Mouse (Mus musculus): ENCODE measurements at regions not wholly inside any gene's neighbourhood (a gene's known extent, or its start where the extent isn't known, plus 50 kb on each side); places are given as distances from the start of the nearest gene placed in this dataset.

- Histone ChIP-seq H3K9me3 (ENCODE audit: control insufficient read depth, low read length) (no peaks in the 10 kb centered on the region), H3K9ac (ENCODE audit: low read depth, low read length) (no peak overlapping the region), H3K27ac (ENCODE audit: low read depth, low read length) (no peak overlapping the region), H3K36me3 (ENCODE audit: control insufficient read depth, insufficient read depth, low read length) (no peaks in the 10 kb centered on the region), H3K4me3 (ENCODE audit: low read depth, low read length) (no peak overlapping the region), H3K4me2 (no peak overlapping the region), H3K4me1 (replicated peaks; ENCODE audit: control insufficient read depth, insufficient read depth, low read length) (no peaks in the 10 kb centered on the region), H3K27me3 (replicated peaks; ENCODE audit: control insufficient read depth, insufficient read depth, low read length) (no peaks in the 10 kb centered on the region)
- WGBS, result 85% methylated on average over 3 of the region's 3 CpGs
- DNase-seq (ENCODE audit: low spot score), result no peak
- ATAC-seq (replicated peaks; ENCODE audit: low FRiP score), result no peak
Observed at GRCm38 (mm10) chr2:139044684-139045083, 449.0 kb upstream of the Sptlc3 start.

DNA sequence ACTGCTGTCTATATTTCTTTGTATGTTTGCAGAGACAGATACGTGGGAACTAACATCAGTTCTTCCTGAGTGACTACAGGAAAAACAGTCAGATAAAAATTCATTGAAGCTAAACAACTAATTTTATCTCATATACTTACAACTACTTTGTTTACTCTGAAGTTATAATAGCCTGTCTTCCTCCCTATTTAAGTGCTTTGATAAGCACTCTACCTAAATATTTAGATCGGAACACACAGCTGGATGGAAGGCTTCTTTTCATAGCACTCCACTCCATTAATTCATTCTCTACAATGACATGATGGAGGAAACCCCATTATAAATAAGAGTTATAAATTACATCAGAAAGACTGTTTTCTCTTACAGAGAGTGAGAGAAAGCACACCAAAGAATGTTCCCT lies 438.5 kb upstream of the Sptlc3 start:
- ATAC-seq (replicated peaks; ENCODE audit: low FRiP score) (no peak; the same call in 1 of the 2 replicates), DNase-seq (ENCODE audit: low spot score) (no peak)
- Histone ChIP-seq H3K9ac (ENCODE audit: low read depth, low read length) (no peak overlapping the region), H3K4me1 (replicated peaks; ENCODE audit: control insufficient read depth, insufficient read depth, low read length) (no peaks in the 10 kb centered on the region), H3K36me3 (ENCODE audit: control insufficient read depth, insufficient read depth, low read length) (no peaks in the 10 kb centered on the region), H3K27me3 (replicated peaks; ENCODE audit: control insufficient read depth, insufficient read depth, low read length) (no peaks in the 10 kb centered on the region), H3K4me3 (ENCODE audit: low read depth, low read length) (no peak overlapping the region), H3K4me2 (no peak overlapping the region), H3K9me3 (ENCODE audit: control insufficient read depth, low read length) (no peaks in the 10 kb centered on the region), H3K27ac (ENCODE audit: low read depth, low read length) (no peak overlapping the region)
- 63% methylated on average over 2 of the region's 2 CpGs for WGBS

DNA sequence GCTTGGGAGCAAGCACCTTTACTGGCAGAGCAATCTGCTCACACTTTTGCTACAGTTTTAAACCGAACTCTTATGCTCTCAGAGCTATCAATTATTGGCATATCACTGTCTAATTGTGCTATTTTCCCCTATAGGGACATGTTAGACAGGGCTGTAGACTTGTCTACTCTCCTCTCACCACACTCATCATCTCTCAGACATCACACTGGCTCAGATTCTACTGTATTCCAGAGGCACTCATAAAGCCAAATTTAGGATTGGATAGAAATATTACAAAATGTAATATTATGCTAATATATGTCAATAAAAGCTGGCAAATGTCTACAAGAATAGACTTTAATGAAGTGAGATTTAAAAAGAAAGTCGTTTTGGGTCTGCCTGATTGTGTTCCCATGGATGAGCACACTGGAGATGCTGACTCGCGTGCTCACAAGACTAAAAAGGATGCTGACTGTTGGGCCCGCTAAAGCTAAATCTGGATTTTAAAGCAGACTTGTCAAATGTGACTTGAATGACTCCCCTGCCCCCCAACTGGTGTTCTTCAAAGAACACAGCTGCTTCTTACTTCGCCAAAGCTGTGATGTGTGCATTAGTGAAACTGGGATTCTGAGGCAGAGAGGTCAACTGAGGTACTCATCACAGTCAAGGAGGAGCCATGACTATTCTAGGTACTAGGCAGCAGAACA lies 424.3 kb upstream of the Sptlc3 start:
- WGBS, result 70% methylated on average over 6 of the region's 6 CpGs
- H3K27ac ChIP-seq (ENCODE audit: low read depth, low read length), result no peak overlapping the region
- H3K36me3 ChIP-seq (ENCODE audit: control insufficient read depth, insufficient read depth, low read length), result no peaks in the 10 kb centered on the region
- DNase-seq (ENCODE audit: low spot score), result no peak
- H3K27me3 ChIP-seq (replicated peaks; ENCODE audit: control insufficient read depth, insufficient read depth, low read length), result no peaks in the 10 kb centered on the region
- no peak overlapping the region for H3K4me3 ChIP-seq (ENCODE audit: low read depth, low read length)
- no peaks in the 10 kb centered on the region for H3K4me1 ChIP-seq (replicated peaks; ENCODE audit: control insufficient read depth, insufficient read depth, low read length)
- no peaks in the 10 kb centered on the region for H3K9me3 ChIP-seq (ENCODE audit: control insufficient read depth, low read length)
- ATAC-seq (replicated peaks; ENCODE audit: low FRiP score), result no peak
- no peak overlapping the region for H3K9ac ChIP-seq (ENCODE audit: low read depth, low read length)
- no peak overlapping the region for H3K4me2 ChIP-seq

DNA sequence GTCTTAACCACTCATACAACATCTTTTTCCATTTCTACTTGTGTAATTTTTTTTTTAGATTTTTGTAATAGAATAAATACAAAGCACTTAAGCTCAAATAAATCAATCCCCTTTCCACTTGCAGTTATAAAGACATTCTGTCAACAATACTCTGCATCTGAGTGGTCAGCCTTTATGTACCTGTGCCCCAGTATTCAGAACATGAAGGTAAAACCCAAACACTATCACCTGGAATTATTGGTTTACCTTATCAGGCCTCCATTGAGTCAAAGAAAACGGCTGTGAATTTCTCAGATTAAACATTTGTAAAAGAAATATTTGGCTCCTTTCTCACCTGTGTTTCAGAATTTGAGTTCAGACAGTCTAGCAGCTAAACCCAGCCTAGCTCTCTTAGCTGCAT lies 422.0 kb upstream of the Sptlc3 start:
- Histone ChIP-seq H3K4me3 (ENCODE audit: low read depth, low read length) (no peak overlapping the region), H3K27ac (ENCODE audit: low read depth, low read length) (no peak overlapping the region), H3K9me3 (ENCODE audit: control insufficient read depth, low read length) (no peaks in the 10 kb centered on the region), H3K27me3 (replicated peaks; ENCODE audit: control insufficient read depth, insufficient read depth, low read length) (no peaks in the 10 kb centered on the region), H3K4me1 (replicated peaks; ENCODE audit: control insufficient read depth, insufficient read depth, low read length) (no peaks in the 10 kb centered on the region), H3K36me3 (ENCODE audit: control insufficient read depth, insufficient read depth, low read length) (no peaks in the 10 kb centered on the region), H3K4me2 (no peak overlapping the region), H3K9ac (ENCODE audit: low read depth, low read length) (no peak overlapping the region)
- no peak for ATAC-seq (replicated peaks; ENCODE audit: low FRiP score)
- no peak for DNase-seq (ENCODE audit: low spot score)
- WGBS, result 55% methylated on average over 1 of the region's 1 CpGs

- 79% methylated on average over 6 of the region's 6 CpGs for WGBS
- Histone ChIP-seq H3K27me3 (replicated peaks; ENCODE audit: control insufficient read depth, insufficient read depth, low read length) (no peaks in the 10 kb centered on the region), H3K4me1 (replicated peaks; ENCODE audit: control insufficient read depth, insufficient read depth, low read length) (no peaks in the 10 kb centered on the region), H3K9me3 (ENCODE audit: control insufficient read depth, low read length) (no peaks in the 10 kb centered on the region), H3K9ac (ENCODE audit: low read depth, low read length) (no peak overlapping the region), H3K36me3 (ENCODE audit: control insufficient read depth, insufficient read depth, low read length) (no peaks in the 10 kb centered on the region), H3K27ac (ENCODE audit: low read depth, low read length) (no peak overlapping the region), H3K4me3 (ENCODE audit: low read depth, low read length) (no peak overlapping the region), H3K4me2 (no peak overlapping the region)
- no peak for ATAC-seq (replicated peaks; ENCODE audit: low FRiP score)
- DNase-seq (ENCODE audit: low spot score), result no peak
Observed at GRCm38 (mm10) chr2:139093487-139094066, 400.1 kb upstream of the Sptlc3 start.

DNA sequence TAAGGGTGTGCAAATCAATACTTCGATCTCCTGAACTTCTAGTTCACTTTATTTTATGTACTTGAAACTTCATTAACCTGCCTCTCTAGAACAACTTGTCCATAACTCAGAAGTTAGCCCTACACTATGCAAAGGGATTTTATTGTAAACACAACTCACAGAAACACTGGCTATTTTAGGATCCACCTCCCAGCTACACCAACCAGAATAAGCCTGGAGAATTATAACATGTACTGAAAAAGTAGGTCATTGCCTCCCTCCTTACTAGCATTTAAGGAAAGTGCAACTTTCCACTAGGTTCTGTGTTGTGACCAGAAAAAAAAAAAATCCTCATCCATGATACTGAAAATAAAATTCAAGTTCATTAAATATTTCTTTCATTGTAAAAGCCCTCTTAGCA lies 382.0 kb upstream of the Sptlc3 start:
- ATAC-seq (replicated peaks; ENCODE audit: low FRiP score) (no peak), DNase-seq (ENCODE audit: low spot score) (no peak)
- no peak overlapping the region for H3K4me3 ChIP-seq (ENCODE audit: low read depth, low read length)
- H3K9me3 ChIP-seq (ENCODE audit: control insufficient read depth, low read length), result no peaks in the 10 kb centered on the region
- H3K4me2 ChIP-seq, result no peak overlapping the region
- no peaks in the 10 kb centered on the region for H3K27me3 ChIP-seq (replicated peaks; ENCODE audit: control insufficient read depth, insufficient read depth, low read length)
- 75% methylated on average over 1 of the region's 1 CpGs for WGBS
- no peak overlapping the region for H3K27ac ChIP-seq (ENCODE audit: low read depth, low read length)
- no peaks in the 10 kb centered on the region for H3K36me3 ChIP-seq (ENCODE audit: control insufficient read depth, insufficient read depth, low read length)
- H3K9ac ChIP-seq (ENCODE audit: low read depth, low read length), result no peak overlapping the region
- no peaks in the 10 kb centered on the region for H3K4me1 ChIP-seq (replicated peaks; ENCODE audit: control insufficient read depth, insufficient read depth, low read length)

DNA sequence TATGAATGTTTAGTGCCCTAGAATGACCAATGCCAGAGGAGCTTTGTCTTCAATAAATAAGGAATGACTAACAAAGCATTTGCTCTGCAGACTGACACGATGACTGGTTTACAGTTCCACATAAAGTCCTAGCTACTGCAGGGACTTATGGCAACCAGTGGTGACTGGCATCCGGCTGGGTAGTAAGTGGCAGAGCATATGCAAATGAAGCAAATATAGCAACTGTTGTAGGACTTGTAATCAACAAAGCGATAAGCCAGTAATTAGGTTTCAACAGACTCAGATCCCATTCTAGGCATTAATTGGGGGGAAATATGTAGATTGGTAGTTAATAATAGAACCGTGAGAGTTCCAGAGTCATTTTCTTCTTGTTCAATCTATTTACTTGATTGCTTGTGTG lies 379.2 kb upstream of the Sptlc3 start:
- Histone ChIP-seq H3K9me3 (ENCODE audit: control insufficient read depth, low read length) (no peaks in the 10 kb centered on the region), H3K4me1 (replicated peaks; ENCODE audit: control insufficient read depth, insufficient read depth, low read length) (no peaks in the 10 kb centered on the region), H3K9ac (ENCODE audit: low read depth, low read length) (no peak overlapping the region), H3K27me3 (replicated peaks; ENCODE audit: control insufficient read depth, insufficient read depth, low read length) (no peaks in the 10 kb centered on the region), H3K4me3 (ENCODE audit: low read depth, low read length) (no peak overlapping the region), H3K27ac (ENCODE audit: low read depth, low read length) (no peak overlapping the region), H3K36me3 (ENCODE audit: control insufficient read depth, insufficient read depth, low read length) (no peaks in the 10 kb centered on the region), H3K4me2 (no peak overlapping the region)
- DNase-seq (ENCODE audit: low spot score), result no peak
- 86% methylated on average over 4 of the region's 4 CpGs for WGBS
- ATAC-seq (replicated peaks; ENCODE audit: low FRiP score), result no peak

GRCm38 (mm10) chr2:139120905-139121304 lies 372.8 kb upstream of the Sptlc3 start:
- Histone ChIP-seq H3K27ac (ENCODE audit: low read depth, low read length) (no peak overlapping the region), H3K9me3 (ENCODE audit: control insufficient read depth, low read length) (no peaks in the 10 kb centered on the region), H3K4me2 (no peak overlapping the region), H3K4me1 (replicated peaks; ENCODE audit: control insufficient read depth, insufficient read depth, low read length) (no peaks in the 10 kb centered on the region), H3K9ac (ENCODE audit: low read depth, low read length) (no peak overlapping the region), H3K36me3 (ENCODE audit: control insufficient read depth, insufficient read depth, low read length) (no peaks in the 10 kb centered on the region), H3K27me3 (replicated peaks; ENCODE audit: control insufficient read depth, insufficient read depth, low read length) (no peaks in the 10 kb centered on the region), H3K4me3 (ENCODE audit: low read depth, low read length) (no peak overlapping the region)
- WGBS, result 78% methylated on average over 1 of the region's 1 CpGs
- ATAC-seq (replicated peaks; ENCODE audit: low FRiP score) (no peak), DNase-seq (ENCODE audit: low spot score) (no peak)

DNA sequence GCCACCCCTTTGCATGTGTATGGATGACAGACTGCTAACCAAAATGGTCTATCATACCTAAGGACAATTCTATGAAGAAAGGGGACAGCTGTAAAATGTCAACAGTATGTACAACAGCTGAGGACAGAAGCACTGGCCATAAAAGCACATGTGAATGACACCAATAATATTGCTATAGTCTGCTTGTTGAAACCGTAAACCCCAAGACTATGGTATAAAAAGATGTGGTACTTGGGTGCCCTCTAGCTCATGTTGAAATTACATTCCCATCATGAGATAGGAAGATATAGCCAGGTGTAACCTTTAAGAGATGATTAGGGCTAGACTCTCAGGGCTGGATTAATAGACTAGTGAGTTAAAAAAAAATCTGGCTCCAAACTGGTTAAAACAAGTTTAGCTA lies 361.6 kb upstream of the Sptlc3 start:
- Histone ChIP-seq H3K4me2 (no peak overlapping the region), H3K27me3 (replicated peaks; ENCODE audit: control insufficient read depth, insufficient read depth, low read length) (no peaks in the 10 kb centered on the region), H3K9me3 (ENCODE audit: control insufficient read depth, low read length) (no peaks in the 10 kb centered on the region), H3K4me3 (ENCODE audit: low read depth, low read length) (no peak overlapping the region), H3K9ac (ENCODE audit: low read depth, low read length) (no peak overlapping the region), H3K4me1 (replicated peaks; ENCODE audit: control insufficient read depth, insufficient read depth, low read length) (no peaks in the 10 kb centered on the region), H3K36me3 (ENCODE audit: control insufficient read depth, insufficient read depth, low read length) (no peaks in the 10 kb centered on the region), H3K27ac (ENCODE audit: low read depth, low read length) (no peak overlapping the region)
- 74% methylated on average over 1 of the region's 1 CpGs for WGBS
- DNase-seq (ENCODE audit: low spot score) (no peak), ATAC-seq (replicated peaks; ENCODE audit: low FRiP score) (no peak)

All from liver, embryonic 11.5 days (tissue).